Mouse (Mus musculus): ENCODE measurements around the gene Il27ra.
"Not testable (repeated sequence)": the region's sequence is repeated elsewhere in the genome, so short reads cannot be mapped to it uniquely, and the experiment has no call there.

DNA sequence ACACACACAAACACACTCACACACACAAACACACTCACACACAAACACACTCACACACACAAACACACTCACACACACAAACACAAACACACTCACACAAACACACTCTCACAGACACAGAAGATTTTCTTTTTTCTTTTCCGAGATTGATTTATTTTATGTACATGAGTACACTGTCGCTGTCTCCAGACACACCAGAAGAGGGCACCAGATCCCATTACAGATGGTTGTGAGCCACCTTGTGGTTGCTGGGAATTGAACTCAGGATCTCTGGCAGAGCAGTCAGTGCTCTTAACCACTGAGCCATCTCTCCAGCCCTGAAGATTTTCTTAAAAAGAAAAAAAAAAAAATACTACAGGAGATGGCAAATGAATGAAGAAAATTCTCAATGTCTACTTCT is 59.2 kb downstream of the Il27ra start:
- TF ChIP-seq CTCF (IDR thresholded peaks at IDR 0.05; ENCODE audit: low read depth), result peak; percentile 28; the same call in 1 of the 2 replicates
- TF ChIP-seq EP300 (IDR thresholded peaks at IDR 0.05; ENCODE audit: low read depth), result not testable (repeated sequence)
